15 mouse cellular contexts compared by ENCODE assay signal in the genomic region with DNA sequence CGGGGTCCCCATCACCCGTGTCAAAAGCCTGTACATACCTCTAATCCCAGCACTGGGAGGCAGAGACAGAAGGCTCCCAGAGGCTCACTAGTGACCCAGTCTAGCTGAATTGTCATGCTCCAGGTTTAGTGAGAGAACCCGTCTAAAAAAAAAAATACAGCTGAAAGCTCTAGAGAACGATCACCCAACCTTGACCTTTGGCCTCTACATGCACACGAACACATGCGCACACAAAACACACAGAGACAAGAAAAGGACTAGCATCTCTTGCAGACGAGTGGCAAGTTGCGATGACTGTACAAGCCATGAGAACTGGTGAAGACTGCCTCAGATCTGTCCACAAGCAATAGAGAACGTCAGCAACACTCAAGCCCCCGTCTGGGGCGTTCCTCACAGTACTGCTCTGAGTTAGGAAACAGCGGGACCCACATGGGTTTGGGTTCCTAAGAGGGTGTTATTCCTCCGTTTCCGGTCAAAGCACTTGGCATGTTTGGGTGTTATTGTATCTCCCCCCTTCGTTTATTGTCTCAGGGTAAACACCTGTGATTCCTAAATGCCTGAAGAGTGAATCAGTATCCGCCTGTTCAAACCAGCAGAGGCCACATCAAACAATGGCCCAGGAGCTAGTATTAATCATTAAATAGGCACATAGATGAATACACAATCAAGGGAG. TPM values are rescaled to one million over a fixed set of nuclear protein-coding genes. Genes with fewer than 3 reads are reported as not detected.
DNase-seq lines count a peak whose midpoint lies in the region; ATAC-seq and TF ChIP-seq lines count a peak whose summit lies in the region.
"Had no signal": no experiment of that assay in that cellular context is flagged by ENCODE, and none has a peak within 500 bp of the region (broad histone marks: within the 10 kb centered on the region; RNA-seq: fewer than 3 reads in every experiment).

No protein-coding gene starts in this region.

- no peak overlapping the region for H3K9ac ChIP-seq in lung, embryonic 16.5 days (ENCODE audit: low read length)
- no peak overlapping the region for H3K9ac ChIP-seq in liver, postnatal 0 days (replicated peaks)
- H3K9ac ChIP-seq: hindbrain, embryonic 14.5 days; midbrain, embryonic 15.5 days had no signal

- WGBS in kidney, adult 2 months, result 56% methylated on average over 16 of the region's 16 CpGs
- WGBS in lung, embryonic 16.5 days, result 26% methylated on average over 16 of the region's 16 CpGs
- WGBS in liver, postnatal 0 days (ENCODE audit: insufficient replicate concordance), result 55% methylated on average over 16 of the region's 16 CpGs

- no peak for TF ChIP-seq POLR2A in kidney, adult 2 months (IDR thresholded peaks at IDR 0.05; ENCODE audit: low read depth, low read length)

- peak; percentile 50 for DNase-seq in kidney, adult 2 months
- DNase-seq in kidney, postnatal 10 days, result no peak
- no peak for DNase-seq in lung, postnatal 36 days
- DNase-seq in liver, postnatal 0 days, result no peak
- peak; percentile 74 for DNase-seq in yolk sac, embryonic 10.5 days (ENCODE audit: low spot score)
- no peak for DNase-seq in urinary bladder, adult 18-20 months (ENCODE audit: low spot score in 2 of 2)
- no peak for DNase-seq in urinary bladder, postnatal 14 days (ENCODE audit: low spot score)
- DNase-seq: cerebellum, adult 18-20 months; gastrocnemius, postnatal 14 days; heart, postnatal 14 days; right cerebral cortex, postnatal 4 days; thymus, postnatal 36 days had no signal

- H3K4me2 ChIP-seq in lung, embryonic 16.5 days (ENCODE audit: low read depth, low read length), result no peak overlapping the region
- H3K4me2 ChIP-seq in liver, postnatal 0 days (ENCODE audit: low read depth, low read length), result no peak overlapping the region
- H3K4me2 ChIP-seq: hindbrain, embryonic 14.5 days; midbrain, embryonic 15.5 days had no signal

- no peaks in the 10 kb centered on the region for H3K36me3 ChIP-seq in kidney, adult 2 months (ENCODE audit: control insufficient read depth, insufficient read depth, low read length)
- no peaks in the 10 kb centered on the region for H3K36me3 ChIP-seq in lung, embryonic 16.5 days (ENCODE audit: control insufficient read depth, insufficient read depth, low read length)
- H3K36me3 ChIP-seq in liver, postnatal 0 days (replicated peaks; ENCODE audit: insufficient read depth, low read length), result no peaks in the 10 kb centered on the region
- H3K36me3 ChIP-seq: midbrain, embryonic 15.5 days had no signal

- H3K4me3 ChIP-seq in kidney, adult 2 months (ENCODE audit: insufficient read depth, low read depth, low read length), result no peak overlapping the region
- H3K4me3 ChIP-seq in lung, embryonic 16.5 days (ENCODE audit: low read length), result no peak overlapping the region
- H3K4me3 ChIP-seq in liver, postnatal 0 days (ENCODE audit: low read depth, low read length), result no peak overlapping the region
- H3K4me3 ChIP-seq: midbrain, embryonic 15.5 days had no signal

- 0 out of 2 replicates have a peak, but pooled peaks have one; percentile 54 for TF ChIP-seq EP300 in liver, postnatal 0 days (IDR thresholded peaks at IDR 0.05; ENCODE audit: low read depth)

- peaks cover 22% of the 10 kb centered on the region for H3K4me1 ChIP-seq in kidney, adult 2 months (ENCODE audit: control insufficient read depth, insufficient read depth, low read length)
- H3K4me1 ChIP-seq in lung, embryonic 16.5 days (replicated peaks; ENCODE audit: control insufficient read depth, insufficient read depth, low read length), result peaks cover 27% of the 10 kb centered on the region
- peaks cover 6% of the 10 kb centered on the region for H3K4me1 ChIP-seq in liver, postnatal 0 days (ENCODE audit: insufficient read depth)
- H3K4me1 ChIP-seq: midbrain, embryonic 15.5 days had no signal

- TF ChIP-seq CTCF in kidney, adult 2 months (conservative IDR thresholded peaks at IDR 0.05; ENCODE audit: insufficient read depth, insufficient read length, low read depth, low read length), result no peak
- no peak for TF ChIP-seq CTCF in liver, postnatal 0 days (IDR thresholded peaks at IDR 0.05; ENCODE audit: low read depth)

- H3K27ac ChIP-seq in kidney, adult 2 months (ENCODE audit: insufficient read depth, low read depth, low read length), result peak overlapping the region; percentile 72
- peak overlapping the region; percentile 3 for H3K27ac ChIP-seq in lung, embryonic 16.5 days (ENCODE audit: low read length)
- peak overlapping the region; percentile 76 for H3K27ac ChIP-seq in liver, postnatal 0 days (ENCODE audit: low read depth)
- H3K27ac ChIP-seq: hindbrain, embryonic 14.5 days; midbrain, embryonic 15.5 days had no signal

- H3K9me3 ChIP-seq in lung, embryonic 16.5 days (ENCODE audit: control insufficient read depth, low read length), result no peaks in the 10 kb centered on the region
- H3K9me3 ChIP-seq in liver, postnatal 0 days (ENCODE audit: low read length), result no peaks in the 10 kb centered on the region
- H3K9me3 ChIP-seq: midbrain, embryonic 15.5 days had no signal

- peak; percentile 42; the same call in 1 of the 2 replicates for ATAC-seq in lung, embryonic 16.5 days (ENCODE audit: low read depth)
- peak; percentile 86 for ATAC-seq in liver, postnatal 0 days
- ATAC-seq: midbrain, embryonic 15.5 days had no signal

- no peaks in the 10 kb centered on the region for H3K27me3 ChIP-seq in kidney, adult 2 months (replicated peaks; ENCODE audit: control insufficient read depth, insufficient read depth, low read length)
- H3K27me3 ChIP-seq in lung, embryonic 16.5 days (ENCODE audit: control insufficient read depth, insufficient read depth, low read depth, low read length), result no peaks in the 10 kb centered on the region
- H3K27me3 ChIP-seq in liver, postnatal 0 days (ENCODE audit: insufficient read depth, low read length), result no peaks in the 10 kb centered on the region

RNA-seq across cellular contexts. Expression of a gene that starts 11.2 kb away (rescaled TPM):
- 54.4 and 78.8 TPM in 2 replicates for polyA plus RNA-seq in kidney, adult 2 months (2012; rRNA removed)
- polyA plus RNA-seq in lung, embryonic 16.5 days (2015; fragmentation: Nextera tagmentation; extraction: Ambion mirVana), result 37.1 and 40.7 TPM in 2 replicates
- 14.3 and 20.1 TPM in 2 replicates for polyA plus RNA-seq in liver, postnatal 0 days (2015; fragmentation: Nextera tagmentation; extraction: Ambion mirVana)

Comparison
In these comparisons a context has a peak if more than half of its experiments do, and no peak if none do; other contexts are left out.
1. DNase-seq: peak in kidney, adult 2 months (single experiment) and yolk sac, embryonic 10.5 days (single experiment); none in kidney, postnatal 10 days (single experiment), lung, postnatal 36 days (single experiment), liver, postnatal 0 days (single experiment), urinary bladder, adult 18-20 months (0 of 2) and urinary bladder, postnatal 14 days (single experiment).
2. H3K27ac ChIP-seq: peak in every context shown above with its lines; median percentile 76 in liver, postnatal 0 days; 72 in kidney, adult 2 months; 3 in lung, embryonic 16.5 days.